Mouse (Mus musculus) limb, embryonic 12.5 days (tissue): ENCODE measurements around the gene Inpp5b. TPM values are rescaled to one million over a fixed set of nuclear protein-coding genes. Genes with fewer than 3 reads are reported as not detected.
A peak's percentile ranks its signal among the peaks of the same experiment; 100 is the strongest.

Experiments used
- ATAC-seq: fragments of 200-750 bp; cut with Nextera tagmentation; 2 replicates; pipeline ENCODE4 v1.8.0; 2017; ENCODE audit warnings: low read depth, moderate TSS enrichment; ENCODE audit not compliant: insufficient number of reproducible peaks, insufficient read depth, low FRiP score, low TSS enrichment
- H3K27ac ChIP-seq: fragments of 300-500 bp; sonication (generic); 2 replicates; pipeline ENCODE4 v1.5.1; 2016; ENCODE audit warnings: mild to moderate bottlenecking, moderate library complexity
- H3K27me3 ChIP-seq: fragments of 300-500 bp; sonication (generic); 2 replicates; pipeline ENCODE4 v1.6.1; 2016; ENCODE audit warnings: mild to moderate bottlenecking, moderate library complexity
- H3K36me3 ChIP-seq: fragments of 300-500 bp; sonication (generic); 2 replicates; pipeline ENCODE4 v1.6.1; 2016; ENCODE audit warnings: mild to moderate bottlenecking, moderate library complexity
- H3K4me1 ChIP-seq: fragments of 300-500 bp; sonication (generic); replicated peaks from 2 replicates; pipeline ENCODE4 v1.6.1; 2016
- H3K4me2 ChIP-seq: fragments of 300-500 bp; sonication (generic); 2 replicates; pipeline ENCODE4 v1.6.1; 2016; ENCODE audit warnings: mild to moderate bottlenecking, moderate library complexity
- H3K4me3 ChIP-seq: fragments of 300-500 bp; sonication (generic); replicated peaks from 2 replicates; pipeline ENCODE4 v1.5.1; 2016; ENCODE audit warnings: mild to moderate bottlenecking
- H3K9ac ChIP-seq: fragments of 300-500 bp; sonication (generic); replicated peaks from 2 replicates; pipeline ENCODE4 v1.6.1; 2016; ENCODE audit warnings: mild to moderate bottlenecking, moderate library complexity
- H3K9me3 ChIP-seq: fragments of 300-500 bp; sonication (generic); 2 replicates; pipeline ENCODE4 v1.6.1; 2016; ENCODE audit warnings: mild to moderate bottlenecking, moderate library complexity
- WGBS: fragments of 180-500 bp; shearing (Covaris S2); methylation state at CpG from one replicate; pipeline ENCODE4 v1.1.7; 2016; 5-methylcytosine and 5-hydroxymethylcytosine counted together
- polyA plus RNA-seq: library from polyadenylated mRNA; unstranded; fragments of >200 nt; fragmentation: Nextera tagmentation; extraction: Ambion mirVana; gene quantifications from 2 replicates; pipeline ENCODE4 v1.2.1, GENCODE M21; 2016

Inpp5b gene
- polyA plus RNA-seq, 1 experiment from 2014 or later = 25.0 TPM

- Histone ChIP-seq H3K4me3 (no peak overlapping the region), H3K27ac (no peak overlapping the region), H3K4me1 (peaks cover 15% of the 10 kb centered on the region), H3K9ac (no peak overlapping the region), H3K9me3 (no peaks in the 10 kb centered on the region), H3K4me2 (no peak overlapping the region), H3K36me3 (peaks cover 11% of the 10 kb centered on the region; the same call in 1 of the 2 replicates), H3K27me3 (0 out of 2 replicates have a peak, but pooled peaks cover 3% of the 10 kb centered on the region)
- ATAC-seq = no peak
- WGBS = 55% methylated on average over 4 of the region's 4 CpGs
These were observed 6.2 kb downstream of the Inpp5b start for GRCm38 (mm10) chr4:124747851-124748250.

GRCm38 (mm10) chr4:124751300-124752250 lies 9.9 kb downstream of the Inpp5b start:
- ATAC-seq = peak; percentile 99
- under 1% methylated on average over 75 of the region's 75 CpGs for WGBS
- no peaks in the 10 kb centered on the region for H3K27me3 ChIP-seq
- peaks cover 3% of the 10 kb centered on the region; the same call in 1 of the 2 replicates for H3K36me3 ChIP-seq
- H3K4me3 ChIP-seq = peak overlapping the region; percentile 77
- peak overlapping the region; percentile 80 for H3K9ac ChIP-seq
- H3K9me3 ChIP-seq = no peaks in the 10 kb centered on the region
- H3K4me2 ChIP-seq = peak overlapping the region; percentile 97
- peaks cover 15% of the 10 kb centered on the region for H3K4me1 ChIP-seq
- no peak overlapping the region for H3K27ac ChIP-seq

DNA sequence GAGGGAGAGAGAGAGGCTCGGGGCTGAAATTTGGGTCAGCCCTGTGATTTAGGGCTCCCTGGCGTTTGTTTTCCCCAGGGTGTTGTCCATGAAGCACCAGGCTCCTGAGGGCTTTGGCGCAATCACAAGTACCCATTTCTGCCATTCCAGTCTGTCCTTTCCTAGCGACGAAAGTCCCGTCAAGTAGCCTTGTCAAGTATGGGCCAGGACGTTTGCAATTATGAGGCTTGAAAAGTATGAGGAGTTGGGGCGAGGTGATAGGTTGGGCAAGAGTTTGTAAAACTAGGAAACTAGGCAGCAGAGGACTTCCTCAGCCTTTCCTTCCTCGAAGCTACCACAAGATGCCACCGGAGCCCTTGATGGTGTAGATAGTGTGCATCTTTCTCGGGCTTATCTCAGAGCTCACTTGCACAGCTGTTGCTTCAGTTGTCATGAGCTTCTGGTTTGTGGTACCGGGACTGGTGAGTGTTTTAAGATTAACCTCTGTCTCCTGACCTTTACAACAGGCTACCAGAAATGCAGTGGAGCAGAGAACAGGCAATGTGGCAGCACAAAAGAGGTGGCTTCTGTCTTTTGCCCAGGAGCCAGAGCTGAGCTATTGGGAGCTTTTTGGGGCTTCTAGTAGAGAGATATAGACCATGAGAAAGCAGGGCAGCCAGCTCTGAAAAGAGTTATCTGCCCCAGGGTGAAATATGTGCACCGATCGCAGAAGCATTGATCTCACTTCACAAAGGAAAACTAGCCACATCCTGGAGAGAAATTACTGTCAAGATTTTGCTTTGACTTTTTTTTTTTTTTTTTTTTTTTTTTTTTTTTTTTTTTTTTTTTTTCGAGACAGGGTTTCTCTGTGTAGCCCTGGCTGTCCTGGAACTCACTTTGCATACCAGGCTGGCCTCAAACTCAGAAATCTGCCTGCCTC lies 10.9 kb downstream of the Inpp5b start:
- no peak for ATAC-seq
- H3K27ac ChIP-seq = no peak overlapping the region
- H3K36me3 ChIP-seq = peaks cover 3% of the 10 kb centered on the region; the same call in 1 of the 2 replicates
- 22% methylated on average over 15 of the region's 15 CpGs for WGBS
- H3K4me2 ChIP-seq = peak overlapping the region; percentile 97
- peaks cover 15% of the 10 kb centered on the region for H3K4me1 ChIP-seq
- no peaks in the 10 kb centered on the region for H3K27me3 ChIP-seq
- no peaks in the 10 kb centered on the region for H3K9me3 ChIP-seq
- peak overlapping the region; percentile 77 for H3K4me3 ChIP-seq
- H3K9ac ChIP-seq = peak overlapping the region; percentile 80; the same call in 1 of the 2 replicates

DNA sequence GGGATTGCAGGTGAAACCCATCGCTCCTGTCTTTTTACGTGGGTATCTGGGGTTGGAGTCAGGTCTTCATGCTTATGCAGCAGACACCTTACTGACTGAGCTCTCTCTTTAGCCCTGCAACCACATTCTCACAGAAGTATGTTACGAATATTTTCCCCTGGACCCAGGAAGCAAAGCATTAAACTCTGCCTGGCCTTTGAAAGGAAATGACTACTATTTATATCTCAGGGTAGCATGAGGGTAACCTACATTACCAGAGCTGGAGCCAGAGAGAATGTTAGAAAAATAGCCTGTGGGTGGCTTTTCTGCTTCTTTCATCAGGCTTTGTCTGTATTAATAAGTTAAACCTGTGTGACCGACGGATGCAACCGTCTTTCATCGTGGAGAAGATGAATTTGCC lies 13.9 kb downstream of the Inpp5b start:
- no peaks in the 10 kb centered on the region for H3K27me3 ChIP-seq
- H3K4me2 ChIP-seq = no peak overlapping the region
- no peak overlapping the region for H3K27ac ChIP-seq
- WGBS = 80% methylated on average over 7 of the region's 7 CpGs
- peaks cover 13% of the 10 kb centered on the region for H3K4me1 ChIP-seq
- no peaks in the 10 kb centered on the region; the same call in 1 of the 2 replicates for H3K36me3 ChIP-seq
- H3K9me3 ChIP-seq = no peaks in the 10 kb centered on the region
- no peak overlapping the region for H3K9ac ChIP-seq
- no peak for ATAC-seq
- no peak overlapping the region for H3K4me3 ChIP-seq

- ATAC-seq = no peak
- no peaks in the 10 kb centered on the region for H3K4me1 ChIP-seq
- H3K9me3 ChIP-seq = no peaks in the 10 kb centered on the region
- H3K27me3 ChIP-seq = no peaks in the 10 kb centered on the region
- H3K36me3 ChIP-seq = no peaks in the 10 kb centered on the region; the same call in 1 of the 2 replicates
- H3K4me2 ChIP-seq = no peak overlapping the region
- no peak overlapping the region for H3K4me3 ChIP-seq
- no peak overlapping the region for H3K9ac ChIP-seq
- no peak overlapping the region for H3K27ac ChIP-seq
- 84% methylated on average over 7 of the region's 7 CpGs for WGBS
These were observed 17.7 kb downstream of the Inpp5b start for GRCm38 (mm10) chr4:124759305-124759811.

DNA sequence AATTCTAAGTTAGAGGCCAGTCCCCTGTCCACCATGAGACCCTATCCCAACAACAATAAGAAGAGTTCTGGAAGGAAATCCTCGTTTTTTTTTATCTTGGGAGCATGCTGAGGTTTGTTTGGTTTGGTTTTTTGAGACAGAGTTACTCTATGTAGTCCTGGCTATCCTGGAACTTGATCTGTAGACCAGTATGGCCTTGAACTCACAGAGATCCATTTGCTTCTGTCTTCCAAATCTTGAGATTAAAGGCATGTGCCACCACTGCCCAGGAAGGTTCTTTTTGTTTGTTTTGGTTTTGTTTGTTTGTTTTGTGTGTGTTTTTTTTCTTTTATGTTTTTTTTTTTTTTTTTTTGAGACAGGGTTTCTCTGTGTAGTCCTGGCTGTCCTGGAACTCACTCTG lies 19.6 kb downstream of the Inpp5b start:
- WGBS = 57% methylated on average over 1 of the region's 1 CpGs
- H3K27me3 ChIP-seq = no peaks in the 10 kb centered on the region
- H3K9ac ChIP-seq = no peak overlapping the region
- no peaks in the 10 kb centered on the region; the same call in 1 of the 2 replicates for H3K36me3 ChIP-seq
- H3K9me3 ChIP-seq = no peaks in the 10 kb centered on the region
- H3K4me2 ChIP-seq = no peak overlapping the region
- H3K27ac ChIP-seq = no peak overlapping the region
- no peak overlapping the region for H3K4me3 ChIP-seq
- H3K4me1 ChIP-seq = no peaks in the 10 kb centered on the region
- no peak for ATAC-seq

GRCm38 (mm10) chr4:124762858-124763452 lies 21.3 kb downstream of the Inpp5b start:
- 89% methylated on average over 6 of the region's 6 CpGs for WGBS
- no peaks in the 10 kb centered on the region for H3K27me3 ChIP-seq
- H3K9me3 ChIP-seq = no peaks in the 10 kb centered on the region
- no peak overlapping the region for H3K4me2 ChIP-seq
- no peaks in the 10 kb centered on the region for H3K4me1 ChIP-seq
- H3K4me3 ChIP-seq = no peak overlapping the region
- H3K27ac ChIP-seq = no peak overlapping the region
- ATAC-seq = no peak
- H3K36me3 ChIP-seq = no peaks in the 10 kb centered on the region; the same call in 1 of the 2 replicates
- H3K9ac ChIP-seq = no peak overlapping the region

- no peaks in the 10 kb centered on the region for H3K36me3 ChIP-seq
- no peak overlapping the region for H3K27ac ChIP-seq
- 93% methylated on average over 23 of the region's 23 CpGs for WGBS
- no peak overlapping the region for H3K9ac ChIP-seq
- H3K4me3 ChIP-seq = no peak overlapping the region
- no peaks in the 10 kb centered on the region for H3K4me1 ChIP-seq
- no peaks in the 10 kb centered on the region for H3K9me3 ChIP-seq
- H3K4me2 ChIP-seq = no peak overlapping the region
- no peaks in the 10 kb centered on the region for H3K27me3 ChIP-seq
- no peak for ATAC-seq
These were observed 24.3 kb downstream of the Inpp5b start for GRCm38 (mm10) chr4:124765802-124766565.

- WGBS = 96% methylated on average over 2 of the region's 2 CpGs
- no peaks in the 10 kb centered on the region for H3K27me3 ChIP-seq
- no peaks in the 10 kb centered on the region for H3K4me1 ChIP-seq
- no peaks in the 10 kb centered on the region for H3K36me3 ChIP-seq
- ATAC-seq = no peak
- H3K27ac ChIP-seq = 0 out of 2 replicates have a peak overlapping the region, but pooled peaks have one; percentile 7
- no peaks in the 10 kb centered on the region for H3K9me3 ChIP-seq
- no peak overlapping the region for H3K4me3 ChIP-seq
- H3K9ac ChIP-seq = no peak overlapping the region
- H3K4me2 ChIP-seq = no peak overlapping the region
These were observed 24.9 kb downstream of the Inpp5b start for GRCm38 (mm10) chr4:124766566-124766940.

- Histone ChIP-seq H3K4me2 (no peak overlapping the region), H3K36me3 (no peaks in the 10 kb centered on the region), H3K27me3 (no peaks in the 10 kb centered on the region), H3K9ac (no peak overlapping the region), H3K4me1 (no peaks in the 10 kb centered on the region), H3K4me3 (no peak overlapping the region), H3K9me3 (no peaks in the 10 kb centered on the region), H3K27ac (no peak overlapping the region)
- 87% methylated on average over 13 of the region's 13 CpGs for WGBS
- ATAC-seq = no peak
These were observed 27.4 kb downstream of the Inpp5b start for GRCm38 (mm10) chr4:124768963-124769591.
